Mouse (Mus musculus) C2C12 (cell line): Measurements from ENCODE around the gene Glrx.

Experiments
- CTCF ChIP-seq: IDR thresholded peaks from one replicate; pipeline ENCODE4 v1.5.1; 2011; ENCODE audit not compliant: control insufficient read depth, insufficient read depth, insufficient read length
- MAX ChIP-seq: IDR thresholded peaks from one replicate; pipeline ENCODE4 v1.6.1; 2011; ENCODE audit warnings: mild to moderate bottlenecking, control low read depth
- MYOD1 ChIP-seq: IDR thresholded peaks from one replicate; pipeline ENCODE4 v1.6.1; 2011; ENCODE audit warnings: low read depth; ENCODE audit not compliant: control insufficient read depth, insufficient read length
- MYOG ChIP-seq: IDR thresholded peaks from one replicate; pipeline ENCODE4 v1.6.1; 2011; ENCODE audit not compliant: control insufficient read depth, insufficient read length; ENCODE audit errors: extremely low read depth

DNA sequence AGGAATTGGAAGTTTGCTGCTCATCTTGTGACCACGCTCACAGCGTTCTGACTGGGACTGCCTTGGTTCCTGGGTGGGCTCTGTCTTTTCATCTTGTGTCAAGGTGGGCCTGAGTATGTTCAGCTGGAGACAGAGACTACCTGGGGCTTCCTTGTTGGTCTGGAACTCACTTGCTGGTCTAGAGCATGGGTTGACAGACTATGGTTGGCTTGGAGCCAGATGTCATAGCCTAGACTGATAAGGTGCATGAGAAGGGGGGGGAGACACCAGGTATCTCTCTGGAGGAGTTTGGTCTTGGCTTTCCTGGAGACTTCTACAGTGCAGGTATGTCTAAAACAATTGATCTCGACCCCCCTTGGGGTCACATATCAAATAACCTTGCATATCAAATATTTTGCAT is 13.4 kb downstream of the Glrx start:
- TF ChIP-seq CTCF (no peak), MAX (no peak), MYOG (no peak), MYOD1 (no peak)
